Mouse (Mus musculus) mouse trophoblast stem cell (cell line): ENCODE results near the gene Macrod2.

Experiments used
- in situ Hi-C, 2 experiments: fragments of 300-500 bp; cut with MseI, MboI; formaldehyde crosslinking; loops; 2 replicates in 1 of 2; 3 replicates in 1 of 2; pipeline ENCODE4 v1.15.1; 2025

The Macrod2 gene

GRCm38 (mm10) chr2:141308406-141308805, 913.3 kb downstream of the Macrod2 start:
- in situ Hi-C loops: no loop called here

- in situ Hi-C loops: no loop called here
Observed at GRCm38 (mm10) chr2:141312136-141312948, 917.2 kb downstream of the Macrod2 start.

- in situ Hi-C loops: no loop called here
Observed at GRCm38 (mm10) chr2:141315349-141315748, 920.2 kb downstream of the Macrod2 start.

- in situ Hi-C loops: no loop called here
Observed at GRCm38 (mm10) chr2:141323956-141324460, 928.9 kb downstream of the Macrod2 start.

GRCm38 (mm10) chr2:141327296-141327695, 932.2 kb downstream of the Macrod2 start:
- in situ Hi-C loops: no loop called here

GRCm38 (mm10) chr2:141337708-141338107, 942.6 kb downstream of the Macrod2 start:
- in situ Hi-C loops: no loop called here

- in situ Hi-C loops: no loop called here
Observed at GRCm38 (mm10) chr2:141343988-141344535, 949.0 kb downstream of the Macrod2 start.

- in situ Hi-C loops: no loop called here
Observed at GRCm38 (mm10) chr2:141352623-141353022, 957.5 kb downstream of the Macrod2 start.

GRCm38 (mm10) chr2:141388632-141389031, 993.5 kb downstream of the Macrod2 start:
- in situ Hi-C loops: no loop called here

GRCm38 (mm10) chr2:141391229-141391628, 996.1 kb downstream of the Macrod2 start:
- in situ Hi-C loops: no loop called here

GRCm38 (mm10) chr2:141394806-141395205, 999.7 kb downstream of the Macrod2 start:
- in situ Hi-C loops: no loop called here

- in situ Hi-C loops: no loop called here
Observed at GRCm38 (mm10) chr2:141408766-141409165, 1013.7 kb downstream of the Macrod2 start.

GRCm38 (mm10) chr2:141416436-141416835, 1021.3 kb downstream of the Macrod2 start:
- in situ Hi-C loops: no loop called here

- in situ Hi-C loops: no loop called here
Observed at GRCm38 (mm10) chr2:141416855-141417544, 1021.9 kb downstream of the Macrod2 start.

- in situ Hi-C loops: no loop called here
Observed at GRCm38 (mm10) chr2:141419806-141420205, 1024.7 kb downstream of the Macrod2 start.

- in situ Hi-C loops: no loop called here
Observed at GRCm38 (mm10) chr2:141434084-141434483, 1039.0 kb downstream of the Macrod2 start.

GRCm38 (mm10) chr2:141434731-141435570, 1039.8 kb downstream of the Macrod2 start:
- in situ Hi-C loops: no loop called here

- in situ Hi-C loops: no loop called here
Observed at GRCm38 (mm10) chr2:141441896-141442295, 1046.8 kb downstream of the Macrod2 start.

GRCm38 (mm10) chr2:141449078-141449680, 1054.1 kb downstream of the Macrod2 start:
- in situ Hi-C loops: no loop called here

GRCm38 (mm10) chr2:141463946-141464345, 1068.8 kb downstream of the Macrod2 start:
- in situ Hi-C loops: no loop called here

- in situ Hi-C loops: no loop called here
Observed at GRCm38 (mm10) chr2:141472791-141473190, 1077.7 kb downstream of the Macrod2 start.
